Mouse (Mus musculus) macrophage (primary cell): ENCODE measurements around the gene Folr1. TPM values are rescaled to one million over a fixed set of nuclear protein-coding genes. Genes with fewer than 3 reads are reported as not detected.
A peak's percentile ranks its signal among the peaks of the same experiment; 100 is the strongest.

Experiments
- H3K27ac ChIP-seq: fragments of 350-480 bp; formaldehyde crosslinking; 2 replicates; pipeline ENCODE4 v1.9.0; 2021
- H3K36me3 ChIP-seq: fragments of 350-480 bp; formaldehyde crosslinking; 2 replicates; pipeline ENCODE4 v1.9.0; 2021; ENCODE audit errors: inconsistent target
- H3K4me3 ChIP-seq: fragments of 350-480 bp; formaldehyde crosslinking; 2 replicates; pipeline ENCODE4 v1.9.0; 2021; ENCODE audit errors: inconsistent target
- H3K79me2 ChIP-seq: fragments of 350-480 bp; formaldehyde crosslinking; 2 replicates; pipeline ENCODE4 v1.9.0; 2021; ENCODE audit errors: inconsistent target
- WGBS: methylation state at CpG from one replicate; pipeline ENCODE4 v1.1.7; 2026; ENCODE audit warnings: inconsistent platforms; ENCODE audit not compliant: missing documents; 5-methylcytosine and 5-hydroxymethylcytosine counted together
- polyA plus RNA-seq: library from polyadenylated mRNA; stranded (reverse); fragments of 250-400 nt; gene quantifications from 3 replicates; pipeline ENCODE4 v1.2.4, GENCODE M21; 2018; ENCODE audit warnings: inconsistent platforms

Gene Folr1
- polyA plus RNA-seq, 1 experiment from 2014 or later, result not detected

GRCm38 (mm10) chr7:101858362-101858761, 12.2 kb downstream of the Folr1 start:
- H3K36me3 ChIP-seq, result no peaks in the 10 kb centered on the region
- no peaks in the 10 kb centered on the region for H3K79me2 ChIP-seq
- 35% methylated on average over 9 of the region's 9 CpGs for WGBS
- peak overlapping the region; percentile 21; the same call in 1 of the 2 replicates for H3K27ac ChIP-seq
- no peak overlapping the region for H3K4me3 ChIP-seq

- Histone ChIP-seq H3K79me2 (no peaks in the 10 kb centered on the region), H3K36me3 (no peaks in the 10 kb centered on the region), H3K4me3 (no peak within 1 kb of the TSS), H3K27ac (peak within 1 kb of the TSS; percentile 21; the same call in 1 of the 2 replicates)
- WGBS, result 66% methylated on average over 4 of the region's 4 CpGs
Measured at GRCm38 (mm10) chr7:101857094-101857493, 13.5 kb downstream of the Folr1 start, which contains the start of gene Folr2. TSS of gene Folr2 (minus strand) at chr7:101857194.

- peak overlapping the region; percentile 90 for H3K27ac ChIP-seq
- no peaks in the 10 kb centered on the region for H3K36me3 ChIP-seq
- H3K79me2 ChIP-seq, result no peaks in the 10 kb centered on the region
- H3K4me3 ChIP-seq, result no peak overlapping the region
- 55% methylated on average over 2 of the region's 2 CpGs for WGBS
Measured at GRCm38 (mm10) chr7:101853816-101854215, 16.8 kb downstream of the Folr1 start.

- 94% methylated on average over 6 of the region's 6 CpGs for WGBS
- H3K36me3 ChIP-seq, result no peaks in the 10 kb centered on the region
- no peaks in the 10 kb centered on the region for H3K79me2 ChIP-seq
- H3K27ac ChIP-seq, result peak overlapping the region; percentile 90
- H3K4me3 ChIP-seq, result no peak overlapping the region
Measured at GRCm38 (mm10) chr7:101852846-101853245, 17.7 kb downstream of the Folr1 start.

GRCm38 (mm10) chr7:101851689-101852088, 18.9 kb downstream of the Folr1 start:
- peak overlapping the region; percentile 90 for H3K27ac ChIP-seq

GRCm38 (mm10) chr7:101847934-101848333, 22.7 kb downstream of the Folr1 start:
- WGBS, result 86% methylated on average over 1 of the region's 1 CpGs
- Histone ChIP-seq H3K4me3 (no peak overlapping the region), H3K79me2 (no peaks in the 10 kb centered on the region), H3K36me3 (no peaks in the 10 kb centered on the region), H3K27ac (0 out of 2 replicates have a peak overlapping the region, but pooled peaks have one; percentile 5)

More at GRCm38 (mm10) chr7:101851689-101852088, 18.9 kb downstream of the Folr1 start:
- WGBS, result 12% methylated on average over 6 of the region's 6 CpGs
- H3K79me2 ChIP-seq, result no peaks in the 10 kb centered on the region
- H3K4me3 ChIP-seq, result no peak overlapping the region
- H3K36me3 ChIP-seq, result no peaks in the 10 kb centered on the region

GRCm38 (mm10) chr7:101844186-101844585, 26.4 kb downstream of the Folr1 start:
- WGBS, result 66% methylated on average over 5 of the region's 6 CpGs
- no peaks in the 10 kb centered on the region for H3K36me3 ChIP-seq
- H3K27ac ChIP-seq, result peak overlapping the region; percentile 31; the same call in 1 of the 2 replicates
- H3K4me3 ChIP-seq, result peak overlapping the region; percentile 7; the same call in 1 of the 2 replicates
- no peaks in the 10 kb centered on the region for H3K79me2 ChIP-seq

- peaks cover 45% of the 10 kb centered on the region for H3K79me2 ChIP-seq
- peaks cover 18% of the 10 kb centered on the region for H3K36me3 ChIP-seq
- WGBS, result 5% methylated on average over 62 of the region's 64 CpGs
- H3K27ac ChIP-seq, result peak within 1 kb of the TSS; percentile 74
- H3K4me3 ChIP-seq, result peak within 1 kb of the TSS; percentile 82
Measured at GRCm38 (mm10) chr7:101837606-101838471, 32.7 kb downstream of the Folr1 start, which contains the start of gene Inppl1. TSS of gene Inppl1 (minus strand) at chr7:101838229.

GRCm38 (mm10) chr7:101837154-101837605, 33.4 kb downstream of the Folr1 start:
- Histone ChIP-seq H3K36me3 (peaks cover 24% of the 10 kb centered on the region), H3K27ac (peak overlapping the region; percentile 74), H3K79me2 (peaks cover 48% of the 10 kb centered on the region), H3K4me3 (peak overlapping the region; percentile 82)
- 1% methylated on average over 20 of the region's 20 CpGs for WGBS

GRCm38 (mm10) chr7:101836271-101837153, 34.1 kb downstream of the Folr1 start:
- H3K36me3 ChIP-seq, result peaks cover 31% of the 10 kb centered on the region
- peak overlapping the region; percentile 74 for H3K27ac ChIP-seq
- H3K4me3 ChIP-seq, result peak overlapping the region; percentile 82
- peaks cover 48% of the 10 kb centered on the region for H3K79me2 ChIP-seq
- 1% methylated on average over 53 of the region's 63 CpGs for WGBS

GRCm38 (mm10) chr7:101835457-101836109, 35.0 kb downstream of the Folr1 start:
- peaks cover 40% of the 10 kb centered on the region for H3K36me3 ChIP-seq
- peaks cover 48% of the 10 kb centered on the region for H3K79me2 ChIP-seq
- H3K27ac ChIP-seq, result peak overlapping the region; percentile 48
- 75% methylated on average over 5 of the region's 5 CpGs for WGBS
- peak overlapping the region; percentile 82 for H3K4me3 ChIP-seq

- 95% methylated on average over 3 of the region's 3 CpGs for WGBS
- Histone ChIP-seq H3K79me2 (peaks cover 48% of the 10 kb centered on the region), H3K36me3 (peaks cover 47% of the 10 kb centered on the region)
Measured at GRCm38 (mm10) chr7:101834903-101835302, 35.7 kb downstream of the Folr1 start.

GRCm38 (mm10) chr7:101833916-101834584, 36.5 kb downstream of the Folr1 start:
- Histone ChIP-seq H3K27ac (no peak overlapping the region), H3K36me3 (peaks cover 56% of the 10 kb centered on the region), H3K4me3 (no peak overlapping the region), H3K79me2 (peaks cover 48% of the 10 kb centered on the region)
- WGBS, result 100% methylated on average over 3 of the region's 3 CpGs

More at GRCm38 (mm10) chr7:101834903-101835302, 35.7 kb downstream of the Folr1 start:
- Histone ChIP-seq H3K4me3 (no peak overlapping the region), H3K27ac (no peak overlapping the region)
